Mouse (Mus musculus): Measurements from ENCODE around the gene Cramp1l. TPM values are rescaled to one million over a fixed set of nuclear protein-coding genes. Genes with fewer than 3 reads are reported as not detected.

Cramp1l gene
- polyA plus RNA-seq, 1 experiment from 2014 or later, result 8.1 TPM

DNA sequence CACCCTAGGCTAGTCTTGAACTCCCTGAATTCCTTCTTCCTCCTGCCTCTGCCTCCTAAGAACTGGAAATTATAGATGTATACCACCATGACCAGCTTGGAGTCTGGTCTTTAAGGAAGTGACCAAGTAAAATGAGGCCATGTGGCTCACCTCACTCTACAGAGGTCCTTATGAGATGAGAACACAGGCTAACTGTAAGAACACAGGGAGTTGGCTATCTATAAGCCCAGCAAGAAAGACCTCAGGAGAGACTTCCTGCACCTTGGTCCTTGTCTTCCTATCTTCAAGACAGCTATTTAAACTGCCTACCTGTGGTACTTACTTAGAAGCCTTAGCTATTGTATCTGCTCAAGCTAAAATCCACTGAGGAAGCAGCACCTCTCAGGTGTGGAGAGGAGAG, 101.6 kb downstream of the Cramp1l start:
- Histone ChIP-seq H3K27me3 (no peaks in the 10 kb centered on the region), H3K4me3 (replicated peaks) (no peak overlapping the region), H3K9ac (no peak overlapping the region), H3K36me3 (peaks cover 99% of the 10 kb centered on the region), H3K9me3 (replicated peaks) (no peaks in the 10 kb centered on the region), H3K27ac (no peak overlapping the region), H3K4me2 (no peak overlapping the region), H3K4me1 (no peaks in the 10 kb centered on the region)
- ATAC-seq (replicated peaks; ENCODE audit: low FRiP score), result no peak

Other genes starting within 250 kb of the Cramp1l start
- gene Meiob, start 211.5 kb downstream of the Cramp1l start, polyA plus RNA-seq (2015; fragmentation: Nextera tagmentation; extraction: Ambion mirVana), result 0.13 TPM in 1 of 2 replicates, not detected in the other
- gene Hagh, start 175.6 kb downstream of the Cramp1l start, polyA plus RNA-seq (2015; fragmentation: Nextera tagmentation; extraction: Ambion mirVana), result 52.3 and 53.4 TPM in 2 replicates
- 39.3 and 40.8 TPM in 2 replicates for gene Fahd1, start 165.4 kb downstream of the Cramp1l start, polyA plus RNA-seq (2015; fragmentation: Nextera tagmentation; extraction: Ambion mirVana)
- 1.7 and 2.1 TPM in 2 replicates for gene Igfals, start 149.8 kb downstream of the Cramp1l start, polyA plus RNA-seq (2015; fragmentation: Nextera tagmentation; extraction: Ambion mirVana)
- gene Nubp2, start 129.4 kb downstream of the Cramp1l start, polyA plus RNA-seq (2015; fragmentation: Nextera tagmentation; extraction: Ambion mirVana), result 54.2 and 57.8 TPM in 2 replicates
- gene Spsb3, start 129.1 kb downstream of the Cramp1l start, polyA plus RNA-seq (2015; fragmentation: Nextera tagmentation; extraction: Ambion mirVana), result 40.6 and 43.7 TPM in 2 replicates
- 31.5 and 33.1 TPM in 2 replicates for gene Eme2, start 120.7 kb downstream of the Cramp1l start, polyA plus RNA-seq (2015; fragmentation: Nextera tagmentation; extraction: Ambion mirVana)
- gene Mrps34, start 120.7 kb downstream of the Cramp1l start, polyA plus RNA-seq (2015; fragmentation: Nextera tagmentation; extraction: Ambion mirVana), result 94.0 and 105 TPM in 2 replicates
- 77.2 and 80.0 TPM in 2 replicates for gene Nme3, start 119.3 kb downstream of the Cramp1l start, polyA plus RNA-seq (2015; fragmentation: Nextera tagmentation; extraction: Ambion mirVana)
- 24.3 and 31.1 TPM in 2 replicates for gene Mapk8ip3, start 78.8 kb downstream of the Cramp1l start, polyA plus RNA-seq (2015; fragmentation: Nextera tagmentation; extraction: Ambion mirVana)
- gene Jpt2, start 55.1 kb downstream of the Cramp1l start, polyA plus RNA-seq (2015; fragmentation: Nextera tagmentation; extraction: Ambion mirVana), result 219 and 228 TPM in 2 replicates
- gene Ift140, start 297 bp upstream of the Cramp1l start, polyA plus RNA-seq (2015; fragmentation: Nextera tagmentation; extraction: Ambion mirVana), result 19.2 and 27.6 TPM in 2 replicates
- 29.6 and 31.6 TPM in 2 replicates for gene Tmem204, start 67.8 kb upstream of the Cramp1l start, polyA plus RNA-seq (2015; fragmentation: Nextera tagmentation; extraction: Ambion mirVana)
- gene Telo2, start 100.2 kb upstream of the Cramp1l start, polyA plus RNA-seq (2015; fragmentation: Nextera tagmentation; extraction: Ambion mirVana), result 44.4 and 45.3 TPM in 2 replicates
- 0.16 and 0.24 TPM in 2 replicates for gene Ptx4, start 105.0 kb upstream of the Cramp1l start, polyA plus RNA-seq (2015; fragmentation: Nextera tagmentation; extraction: Ambion mirVana)
- 20.7 and 24.6 TPM in 2 replicates for gene Clcn7, start 117.6 kb upstream of the Cramp1l start, polyA plus RNA-seq (2015; fragmentation: Nextera tagmentation; extraction: Ambion mirVana)
- not detected in 2 replicates for gene Ccdc154, start 146.7 kb upstream of the Cramp1l start, polyA plus RNA-seq (2015; fragmentation: Nextera tagmentation; extraction: Ambion mirVana)
- not detected in 2 replicates for gene Gm38655, start 159.7 kb upstream of the Cramp1l start, polyA plus RNA-seq (2015; fragmentation: Nextera tagmentation; extraction: Ambion mirVana)
- gene BC003965, start 168.8 kb upstream of the Cramp1l start, polyA plus RNA-seq (2015; fragmentation: Nextera tagmentation; extraction: Ambion mirVana), result 33.0 and 35.0 TPM in 2 replicates
- 9.0 and 10.5 TPM in 2 replicates for gene Unkl, start 172.6 kb upstream of the Cramp1l start, polyA plus RNA-seq (2015; fragmentation: Nextera tagmentation; extraction: Ambion mirVana)
- gene Gnptg, start 224.3 kb upstream of the Cramp1l start, polyA plus RNA-seq (2015; fragmentation: Nextera tagmentation; extraction: Ambion mirVana), result 44.4 and 46.4 TPM in 2 replicates
- gene Tsr3, start 224.4 kb upstream of the Cramp1l start, polyA plus RNA-seq (2015; fragmentation: Nextera tagmentation; extraction: Ambion mirVana), result 47.0 and 53.4 TPM in 2 replicates
- 1.1 and 3.9 TPM in 2 replicates for gene Baiap3, start 240.6 kb upstream of the Cramp1l start, polyA plus RNA-seq (2015; fragmentation: Nextera tagmentation; extraction: Ambion mirVana)